Mouse (Mus musculus) intestine, embryonic 14.5 days (tissue): ENCODE measurements around the gene Krt6b. TPM values are rescaled to one million over a fixed set of nuclear protein-coding genes. Genes with fewer than 3 reads are reported as not detected.
"Not testable (repeated sequence)": the region's sequence is repeated elsewhere in the genome, so short reads cannot be mapped to it uniquely, and the experiment has no call there.

Experiments
- ATAC-seq: fragments of 200-750 bp; cut with Nextera tagmentation; replicated peaks from 2 replicates; pipeline ENCODE4 v1.8.0; 2017; ENCODE audit warnings: low read depth, moderate number of reproducible peaks, moderate TSS enrichment, moderate library complexity; ENCODE audit not compliant: low FRiP score, low TSS enrichment
- DNase-seq: peaks from one replicate; pipeline ENCODE4 v3.0.0-alpha.2; 2018; ENCODE audit warnings: low spot score
- H3K27ac ChIP-seq: fragments of 300-500 bp; sonication (generic); 2 replicates; pipeline ENCODE4 v1.5.1; 2014; ENCODE audit warnings: low read depth, mild to moderate bottlenecking, control low read depth
- H3K27me3 ChIP-seq: fragments of 300-500 bp; sonication (generic); replicated peaks from 2 replicates; pipeline ENCODE4 v1.6.1; 2014; ENCODE audit warnings: low read length, control low read depth; ENCODE audit not compliant: control insufficient read depth, insufficient read depth
- H3K36me3 ChIP-seq: fragments of 300-500 bp; sonication (generic); 2 replicates; pipeline ENCODE4 v1.6.1; 2014; ENCODE audit warnings: low read length, control low read depth; ENCODE audit not compliant: control insufficient read depth, insufficient read depth
- H3K4me1 ChIP-seq: fragments of 300-500 bp; sonication (generic); replicated peaks from 2 replicates; pipeline ENCODE4 v1.6.1; 2014; ENCODE audit warnings: low read length, control low read depth, mixed read lengths; ENCODE audit not compliant: control insufficient read depth, insufficient read depth
- H3K4me2 ChIP-seq: fragments of 300-500 bp; sonication (generic); 2 replicates; pipeline ENCODE4 v1.6.1; 2014; ENCODE audit warnings: low read length
- H3K4me3 ChIP-seq: fragments of 300-500 bp; sonication (generic); 2 replicates; pipeline ENCODE4 v1.5.1; 2014; ENCODE audit warnings: low read depth, low read length, control low read depth, mixed read lengths
- H3K9ac ChIP-seq: fragments of 300-500 bp; sonication (generic); 2 replicates; pipeline ENCODE4 v1.6.1; 2014; ENCODE audit warnings: mild to moderate bottlenecking, low read length
- H3K9me3 ChIP-seq: fragments of 300-500 bp; sonication (generic); 2 replicates; pipeline ENCODE4 v1.6.1; 2016; ENCODE audit warnings: low read length, control low read depth; ENCODE audit not compliant: control insufficient read depth
- WGBS: fragments of 180-500 bp; shearing (Covaris S2); extraction: QIAGEN DNeasy Blood & Tissue Kit; methylation state at CpG from one replicate; pipeline ENCODE4 v1.1.7; 2014; 5-methylcytosine and 5-hydroxymethylcytosine counted together
- polyA plus RNA-seq: library from polyadenylated mRNA; unstranded; fragments of >200 nt; fragmentation: Nextera tagmentation; extraction: Ambion mirVana; gene quantifications from 2 replicates; pipeline ENCODE4 v1.2.1, GENCODE M21; 2014

The Krt6b gene
- polyA plus RNA-seq, 1 experiment from 2014 or later, result not detected

- Histone ChIP-seq H3K36me3 (no peaks in the 10 kb centered on the region), H3K4me2 (no peak overlapping the region), H3K27ac (no peak overlapping the region), H3K27me3 (no peaks in the 10 kb centered on the region), H3K9me3 (no peaks in the 10 kb centered on the region), H3K9ac (no peak overlapping the region), H3K4me3 (no peak overlapping the region), H3K4me1 (no peaks in the 10 kb centered on the region)
- WGBS, result 47% methylated on average over 2 of the region's 2 CpGs
- DNase-seq (no peak), ATAC-seq (no peak)
Measured at GRCm38 (mm10) chr15:101702380-101702779, 22.3 kb upstream of the Krt6b start.

GRCm38 (mm10) chr15:101699866-101700265, 19.8 kb upstream of the Krt6b start:
- no peaks in the 10 kb centered on the region for H3K4me1 ChIP-seq
- no peaks in the 10 kb centered on the region for H3K27me3 ChIP-seq
- H3K27ac ChIP-seq, result no peak overlapping the region
- DNase-seq (no peak), ATAC-seq (no peak)
- 79% methylated on average over 8 of the region's 8 CpGs for WGBS
- no peak overlapping the region for H3K4me2 ChIP-seq
- H3K9ac ChIP-seq, result no peak overlapping the region
- H3K36me3 ChIP-seq, result no peaks in the 10 kb centered on the region
- no peaks in the 10 kb centered on the region for H3K9me3 ChIP-seq
- no peak overlapping the region for H3K4me3 ChIP-seq

- no peaks in the 10 kb centered on the region for H3K36me3 ChIP-seq
- WGBS, result 48% methylated on average over 3 of the region's 3 CpGs
- no peaks in the 10 kb centered on the region for H3K27me3 ChIP-seq
- H3K27ac ChIP-seq, result no peak overlapping the region
- no peak for DNase-seq
- no peak overlapping the region for H3K9ac ChIP-seq
- no peaks in the 10 kb centered on the region for H3K9me3 ChIP-seq
- H3K4me2 ChIP-seq, result no peak overlapping the region
- no peaks in the 10 kb centered on the region for H3K4me1 ChIP-seq
- H3K4me3 ChIP-seq, result no peak overlapping the region
- ATAC-seq, result no peak
Measured at GRCm38 (mm10) chr15:101699192-101699591, 19.1 kb upstream of the Krt6b start.

- no peaks in the 10 kb centered on the region for H3K27me3 ChIP-seq
- no peak overlapping the region for H3K9ac ChIP-seq
- H3K9me3 ChIP-seq, result no peaks in the 10 kb centered on the region
- H3K4me1 ChIP-seq, result no peaks in the 10 kb centered on the region
- H3K36me3 ChIP-seq, result no peaks in the 10 kb centered on the region
- no peak overlapping the region for H3K4me3 ChIP-seq
- no peak overlapping the region for H3K4me2 ChIP-seq
- H3K27ac ChIP-seq, result no peak overlapping the region
- ATAC-seq, result no peak
- DNase-seq, result no peak
- WGBS, result 75% methylated on average over 8 of the region's 8 CpGs
Measured at GRCm38 (mm10) chr15:101697326-101698188, 17.5 kb upstream of the Krt6b start.

GRCm38 (mm10) chr15:101694207-101694606, 14.1 kb upstream of the Krt6b start, which contains the start of gene Krt6a:
Gene Krt6a, minus strand, starts transcription at chr15:101694307.
- 73% methylated on average over 5 of the region's 5 CpGs for WGBS
- ATAC-seq, result no peak

GRCm38 (mm10) chr15:101690460-101690859, 10.4 kb upstream of the Krt6b start:
- ATAC-seq, result not testable (repeated sequence)

More at GRCm38 (mm10) chr15:101694207-101694606, 14.1 kb upstream of the Krt6b start, which contains the start of gene Krt6a:
- Histone ChIP-seq H3K4me2 (no peak within 1 kb of the TSS), H3K9me3 (no peaks in the 10 kb centered on the region), H3K4me3 (no peak within 1 kb of the TSS), H3K27ac (no peak within 1 kb of the TSS), H3K9ac (no peak within 1 kb of the TSS), H3K4me1 (no peaks in the 10 kb centered on the region), H3K36me3 (no peaks in the 10 kb centered on the region), H3K27me3 (no peaks in the 10 kb centered on the region)
- no peak for DNase-seq

GRCm38 (mm10) chr15:101688161-101688560, 8.1 kb upstream of the Krt6b start:
- Histone ChIP-seq H3K4me2 (no peak overlapping the region), H3K27me3 (no peaks in the 10 kb centered on the region), H3K4me3 (no peak overlapping the region), H3K27ac (no peak overlapping the region), H3K9me3 (no peaks in the 10 kb centered on the region), H3K4me1 (no peaks in the 10 kb centered on the region), H3K9ac (no peak overlapping the region), H3K36me3 (no peaks in the 10 kb centered on the region)
- ATAC-seq, result no peak
- WGBS, result 67% methylated on average over 2 of the region's 2 CpGs
- no peak for DNase-seq

More at GRCm38 (mm10) chr15:101690460-101690859, 10.4 kb upstream of the Krt6b start:
- 93% methylated on average over 5 of the region's 5 CpGs for WGBS
- H3K4me1 ChIP-seq, H3K27me3 ChIP-seq, H3K9ac ChIP-seq, H3K36me3 ChIP-seq, DNase-seq, H3K4me3 ChIP-seq, H3K4me2 ChIP-seq, H3K27ac ChIP-seq, H3K9me3 ChIP-seq: not testable (repeated sequence)

GRCm38 (mm10) chr15:101675978-101676377, 4.1 kb downstream of the Krt6b start:
- DNase-seq (no peak), ATAC-seq (no peak)
- Histone ChIP-seq H3K27me3 (no peaks in the 10 kb centered on the region), H3K9me3 (no peaks in the 10 kb centered on the region), H3K4me3 (no peak overlapping the region), H3K9ac (no peak overlapping the region), H3K36me3 (no peaks in the 10 kb centered on the region), H3K4me2 (no peak overlapping the region), H3K27ac (no peak overlapping the region), H3K4me1 (no peaks in the 10 kb centered on the region)
- WGBS, result 72% methylated on average over 1 of the region's 1 CpGs
